Mouse (Mus musculus): Measurements from ENCODE around the gene Ablim2.

DNA sequence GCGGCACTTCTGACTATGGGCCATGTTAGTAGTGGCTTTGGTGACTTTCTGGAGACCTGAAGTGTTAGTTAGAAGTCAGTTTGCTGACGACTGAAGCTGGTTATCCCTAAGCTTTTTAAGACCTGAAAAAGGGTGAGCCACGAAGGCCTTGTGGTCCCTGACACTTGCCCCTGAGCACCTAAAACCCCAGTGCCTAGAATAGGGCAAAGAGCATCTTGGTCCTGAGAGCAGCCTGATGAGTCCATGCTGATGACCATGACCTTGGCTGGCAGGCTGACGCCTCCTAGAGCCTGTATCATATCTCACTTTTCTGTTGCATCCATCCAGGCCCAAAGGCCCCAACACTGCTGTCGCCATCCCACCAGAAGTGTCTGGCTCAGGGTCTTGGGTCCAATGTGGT, 12.3 kb upstream of the Ablim2 start:
- no peak for TF ChIP-seq POLR2A (IDR thresholded peaks at IDR 0.05; ENCODE audit: borderline replicate concordance, control insufficient read depth, low read depth, low read length)
- no peak for TF ChIP-seq CTCF (IDR thresholded peaks at IDR 0.05; ENCODE audit: control insufficient read depth, insufficient read depth, low read length)

All from bone marrow, adult 2 months (tissue).